Mouse (Mus musculus): ENCODE measurements around the gene Scaf8. TPM values are rescaled to one million over a fixed set of nuclear protein-coding genes. Genes with fewer than 3 reads are reported as not detected.
"Not testable (repeated sequence)": the region's sequence is repeated elsewhere in the genome, so short reads cannot be mapped to it uniquely, and the experiment has no call there.

The Scaf8 gene
- polyA plus RNA-seq, 1 experiment, result 15.8 TPM

DNA sequence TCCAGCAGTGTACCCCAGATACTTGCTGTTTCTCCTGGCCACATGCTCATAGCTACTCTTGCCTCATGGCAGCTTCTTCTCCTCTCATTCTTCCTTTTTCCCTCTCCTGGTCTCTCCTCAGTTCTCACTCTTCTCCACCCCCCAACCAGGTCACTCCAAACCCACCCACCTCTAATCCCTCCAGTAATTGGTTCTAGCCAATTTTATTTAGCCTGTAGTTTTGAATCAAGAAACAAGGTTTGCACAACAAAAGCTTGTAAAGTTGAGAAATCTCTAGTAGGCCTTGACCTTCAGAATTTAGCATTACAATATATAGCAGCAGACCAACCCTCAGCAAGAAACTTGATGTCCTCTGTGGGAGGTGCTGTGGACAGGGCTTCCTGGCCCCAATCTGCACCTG is 42.2 kb downstream of the Scaf8 start:
- TF ChIP-seq CTCF (IDR thresholded peaks at IDR 0.05; ENCODE audit: control insufficient read depth, insufficient read depth, low read length) (no peak), POLR2A (IDR thresholded peaks at IDR 0.05; ENCODE audit: borderline replicate concordance, control insufficient read depth, low read depth, low read length) (no peak)
- Histone ChIP-seq H3K27ac (ENCODE audit: control insufficient read depth, insufficient read depth, low read depth, low read length, poor library complexity) (no peak overlapping the region), H3K4me3 (replicated peaks; ENCODE audit: control insufficient read depth, low read depth, low read length) (no peak overlapping the region), H3K4me1 (ENCODE audit: control insufficient read depth, insufficient read depth, low read length) (no peaks in the 10 kb centered on the region; the same call in 1 of the 2 replicates)

DNA sequence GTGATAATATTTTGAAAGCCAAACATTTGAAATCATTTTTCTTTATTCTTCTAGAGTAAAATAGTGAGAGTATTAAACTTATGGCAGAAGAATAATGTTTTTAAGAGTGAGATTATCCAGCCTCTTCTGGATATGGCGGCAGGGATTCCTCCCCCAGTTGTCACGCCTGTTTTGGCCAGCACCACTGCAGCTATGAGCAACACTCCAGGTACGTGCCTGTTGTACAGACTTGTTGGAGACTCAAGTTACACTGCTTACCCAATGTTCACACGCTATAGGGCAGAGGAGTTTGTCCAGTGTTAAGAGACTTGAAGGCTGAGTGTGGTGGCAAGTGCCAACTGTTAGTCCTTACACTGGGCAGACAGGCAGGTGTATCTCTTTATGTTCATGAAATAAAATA is 48.1 kb downstream of the Scaf8 start:
- no peak for TF ChIP-seq CTCF (IDR thresholded peaks at IDR 0.05; ENCODE audit: control insufficient read depth, insufficient read depth, low read length)
- no peak for TF ChIP-seq POLR2A (IDR thresholded peaks at IDR 0.05; ENCODE audit: borderline replicate concordance, control insufficient read depth, low read depth, low read length)
- WGBS, result 87% methylated on average over 4 of the region's 4 CpGs
- Histone ChIP-seq H3K27ac (ENCODE audit: control insufficient read depth, insufficient read depth, low read depth, low read length, poor library complexity) (no peak overlapping the region), H3K4me1 (ENCODE audit: control insufficient read depth, insufficient read depth, low read length) (no peaks in the 10 kb centered on the region), H3K4me3 (replicated peaks; ENCODE audit: control insufficient read depth, low read depth, low read length) (no peak overlapping the region)

DNA sequence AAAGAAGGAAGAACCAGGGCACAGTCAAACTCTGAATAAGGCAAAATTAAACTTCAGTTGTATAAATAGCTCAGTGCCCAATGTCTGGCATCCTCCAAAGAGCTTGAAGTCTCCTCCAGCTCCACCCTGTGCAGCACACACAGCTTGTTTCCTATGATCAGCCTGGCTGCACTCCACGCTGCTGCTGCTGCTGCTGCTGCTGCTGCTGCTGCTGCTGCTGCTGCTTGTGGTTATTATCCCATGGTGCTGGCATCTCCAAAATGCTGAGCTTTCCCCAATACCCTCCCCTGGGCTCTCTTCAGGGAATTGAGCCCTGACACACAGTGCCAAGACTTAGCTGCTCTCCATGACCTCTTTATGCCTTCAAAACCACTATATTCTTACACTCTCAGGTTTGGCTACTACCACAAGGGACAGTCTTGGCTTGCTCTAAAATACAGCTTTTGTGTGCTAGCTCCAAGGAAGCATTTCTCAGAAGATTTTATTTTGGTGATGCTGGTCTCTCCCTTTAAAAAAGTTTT is 65.7 kb downstream of the Scaf8 start:
- H3K27ac ChIP-seq (ENCODE audit: control insufficient read depth, insufficient read depth, low read depth, low read length, poor library complexity); H3K4me1 ChIP-seq (ENCODE audit: control insufficient read depth, insufficient read depth, low read length); H3K4me3 ChIP-seq (replicated peaks; ENCODE audit: control insufficient read depth, low read depth, low read length): not testable (repeated sequence)
- 76% methylated on average over 1 of the region's 1 CpGs for WGBS

DNA sequence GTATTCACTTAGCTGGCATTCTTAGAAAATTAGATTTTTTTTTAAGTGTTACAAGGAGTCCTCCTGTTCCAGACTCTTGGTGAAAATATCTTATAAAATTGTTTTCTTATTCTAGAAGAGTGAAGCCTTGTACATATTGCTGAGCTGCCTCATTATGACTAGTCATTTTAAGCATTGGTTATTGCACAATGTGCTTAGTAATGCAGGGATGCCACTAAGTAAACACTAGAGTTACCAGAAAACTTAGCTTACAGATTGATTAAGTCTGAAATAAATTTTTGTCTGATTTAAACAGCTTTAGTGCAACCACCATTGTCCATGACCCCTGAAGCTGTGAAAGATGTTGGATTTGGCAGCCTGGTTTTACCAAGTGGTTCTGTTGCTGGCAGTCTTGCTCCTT is 80.7 kb downstream of the Scaf8 start:
- H3K27ac ChIP-seq (ENCODE audit: control insufficient read depth, insufficient read depth, low read depth, low read length, poor library complexity); H3K4me3 ChIP-seq (replicated peaks; ENCODE audit: control insufficient read depth, low read depth, low read length); H3K4me1 ChIP-seq (ENCODE audit: control insufficient read depth, insufficient read depth, low read length): not testable (repeated sequence)

DNA sequence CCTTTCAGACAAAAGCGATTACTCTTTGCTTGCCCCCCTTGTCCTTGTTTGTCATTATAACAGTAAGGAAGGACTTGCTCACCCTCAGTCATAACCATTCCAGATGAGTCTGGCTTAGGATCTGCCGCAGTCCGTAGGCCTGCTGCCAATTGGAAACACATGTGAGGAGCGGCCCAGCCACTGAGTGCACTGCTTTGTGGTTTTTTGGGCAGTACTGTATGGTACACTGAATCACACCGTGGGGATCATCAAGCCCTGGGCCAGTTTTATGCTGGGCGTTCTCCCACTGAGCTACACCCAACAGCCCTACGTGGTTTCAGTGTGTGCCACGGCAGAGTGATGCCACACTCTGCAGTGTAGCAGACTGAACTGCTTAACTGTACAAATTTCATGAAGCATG is 85.6 kb downstream of the Scaf8 start:
- 87% methylated on average over 8 of the region's 8 CpGs for WGBS
- peaks cover 2% of the 10 kb centered on the region for H3K4me1 ChIP-seq (ENCODE audit: control insufficient read depth, insufficient read depth, low read length)
- TF ChIP-seq CTCF (IDR thresholded peaks at IDR 0.05; ENCODE audit: control insufficient read depth, insufficient read depth, low read length) (no peak), POLR2A (IDR thresholded peaks at IDR 0.05; ENCODE audit: borderline replicate concordance, control insufficient read depth, low read depth, low read length) (no peak)

DNA sequence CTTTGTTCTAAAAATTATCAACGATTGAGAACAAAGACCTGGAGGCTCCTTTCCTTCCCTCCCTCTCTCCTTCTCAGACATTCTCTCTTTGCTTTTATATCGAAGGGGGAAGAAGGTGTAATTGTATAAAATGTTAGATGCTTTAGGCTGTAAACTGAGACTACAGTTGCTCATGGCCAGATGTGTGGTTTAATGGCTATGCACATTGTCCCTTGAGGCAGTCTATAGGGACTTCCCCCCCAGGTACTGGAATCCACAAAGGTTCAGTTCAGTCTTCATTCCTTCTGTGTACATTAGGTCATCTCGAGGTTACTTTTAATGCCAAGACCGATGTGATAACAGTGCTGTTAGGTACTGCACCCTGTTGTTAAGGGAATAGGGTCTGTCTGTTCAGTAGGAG is 89.1 kb downstream of the Scaf8 start:
- TF ChIP-seq CTCF (IDR thresholded peaks at IDR 0.05; ENCODE audit: control insufficient read depth, insufficient read depth, low read length), result no peak
- no peak for TF ChIP-seq POLR2A (IDR thresholded peaks at IDR 0.05; ENCODE audit: borderline replicate concordance, control insufficient read depth, low read depth, low read length)
- Histone ChIP-seq H3K27ac (ENCODE audit: control insufficient read depth, insufficient read depth, low read depth, low read length, poor library complexity) (no peak overlapping the region), H3K4me3 (replicated peaks; ENCODE audit: control insufficient read depth, low read depth, low read length) (no peak overlapping the region), H3K4me1 (ENCODE audit: control insufficient read depth, insufficient read depth, low read length) (peaks cover 3% of the 10 kb centered on the region)
- 53% methylated on average over 4 of the region's 4 CpGs for WGBS

More for the DNA sequence above, 85.6 kb downstream of the Scaf8 start:
- H3K4me3 ChIP-seq (replicated peaks; ENCODE audit: control insufficient read depth, low read depth, low read length), result no peak overlapping the region
- no peak overlapping the region for H3K27ac ChIP-seq (ENCODE audit: control insufficient read depth, insufficient read depth, low read depth, low read length, poor library complexity)

DNA sequence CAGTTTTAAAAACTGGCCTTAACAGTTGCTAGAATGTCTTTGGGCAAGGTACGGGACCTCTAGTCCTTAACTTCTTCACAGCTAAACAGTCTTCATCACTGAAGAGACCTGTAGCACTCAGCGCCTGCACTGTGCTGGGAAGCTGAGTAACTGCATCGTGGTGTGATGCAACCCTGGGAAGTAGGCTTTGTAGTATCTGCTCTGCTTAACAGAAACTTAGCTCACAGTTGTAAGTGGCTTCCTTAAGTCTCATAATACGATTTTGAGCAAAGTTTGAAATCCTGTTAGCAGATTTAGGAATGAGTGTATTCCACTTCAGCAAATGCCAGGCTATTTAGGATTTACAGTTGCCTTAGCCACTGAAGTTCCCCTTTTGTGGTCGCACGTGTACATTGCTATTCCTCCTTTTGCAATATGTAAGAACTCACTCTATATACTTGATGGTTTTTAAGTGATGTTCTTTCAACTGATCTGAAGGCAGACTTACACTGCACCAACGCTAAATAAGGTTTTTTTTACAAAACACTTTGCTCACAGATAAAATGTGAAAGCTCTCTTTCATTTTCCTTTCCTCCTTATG is 90.1 kb downstream of the Scaf8 start:
- TF ChIP-seq POLR2A (IDR thresholded peaks at IDR 0.05; ENCODE audit: borderline replicate concordance, control insufficient read depth, low read depth, low read length) (no peak), CTCF (IDR thresholded peaks at IDR 0.05; ENCODE audit: control insufficient read depth, insufficient read depth, low read length) (no peak)
- 14% methylated on average over 7 of the region's 7 CpGs for WGBS
- Histone ChIP-seq H3K27ac (ENCODE audit: control insufficient read depth, insufficient read depth, low read depth, low read length, poor library complexity) (no peak overlapping the region), H3K4me3 (replicated peaks; ENCODE audit: control insufficient read depth, low read depth, low read length) (no peak overlapping the region), H3K4me1 (ENCODE audit: control insufficient read depth, insufficient read depth, low read length) (peaks cover 3% of the 10 kb centered on the region)

DNA sequence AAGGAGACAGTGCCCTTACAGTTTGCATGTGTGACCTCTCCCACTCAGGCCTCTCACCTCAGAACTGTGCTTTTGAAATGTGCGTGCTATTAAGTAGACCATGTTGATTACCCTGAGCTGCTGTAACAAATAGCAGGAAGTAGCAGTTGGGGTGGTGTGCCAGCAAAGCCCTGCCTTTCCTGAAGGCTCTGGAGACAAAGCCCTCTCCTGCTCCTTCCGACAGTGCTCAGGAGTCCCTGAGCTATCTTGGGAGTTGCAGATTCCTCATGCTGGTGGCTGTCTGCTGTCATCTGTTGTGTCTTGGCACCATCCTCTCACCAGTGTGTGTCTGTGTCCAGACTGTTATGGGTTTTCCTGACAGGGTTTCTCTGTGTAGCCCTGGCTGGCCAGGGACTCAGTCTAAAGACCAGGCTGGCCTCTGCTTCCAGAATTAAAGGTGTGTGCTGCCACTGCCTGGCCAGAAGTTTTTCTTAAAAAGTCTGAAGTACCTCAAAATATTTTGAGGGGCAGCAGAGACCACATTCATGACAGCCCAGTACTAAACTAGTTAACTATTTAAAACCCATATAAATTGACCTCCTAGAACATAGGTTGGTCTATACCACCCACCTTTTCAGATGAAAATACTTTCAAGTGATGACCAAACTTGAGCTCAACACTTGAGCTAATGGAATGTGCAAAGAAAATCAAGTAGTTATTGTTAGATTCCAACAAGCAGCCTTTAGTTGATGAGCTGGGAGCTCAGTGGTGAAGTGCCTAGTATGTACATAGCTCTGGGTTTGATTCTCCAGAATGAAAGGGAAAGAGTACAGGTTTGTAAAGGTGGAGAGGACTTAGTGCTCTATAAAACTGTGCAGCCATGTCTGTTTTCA is 92.0 kb downstream of the Scaf8 start:
- no peak for TF ChIP-seq POLR2A (IDR thresholded peaks at IDR 0.05; ENCODE audit: borderline replicate concordance, control insufficient read depth, low read depth, low read length)
- no peak for TF ChIP-seq CTCF (IDR thresholded peaks at IDR 0.05; ENCODE audit: control insufficient read depth, insufficient read depth, low read length)
- WGBS, result 40% methylated on average over 2 of the region's 2 CpGs
- Histone ChIP-seq H3K4me1 (ENCODE audit: control insufficient read depth, insufficient read depth, low read length) (peaks cover 3% of the 10 kb centered on the region), H3K4me3 (replicated peaks; ENCODE audit: control insufficient read depth, low read depth, low read length) (no peak overlapping the region), H3K27ac (ENCODE audit: control insufficient read depth, insufficient read depth, low read depth, low read length, poor library complexity) (no peak overlapping the region)
